Mouse (Mus musculus) kidney, embryonic 14.5 days (tissue): ENCODE measurements around the gene Tspan8. TPM values are rescaled to one million over a fixed set of nuclear protein-coding genes. Genes with fewer than 3 reads are reported as not detected.

Experiments used
- ATAC-seq: fragments of 200-750 bp; cut with Nextera tagmentation; 2 replicates; pipeline ENCODE4 v1.8.0; 2017; ENCODE audit warnings: moderate number of reproducible peaks, mild to moderate bottlenecking, moderate TSS enrichment, moderate library complexity; ENCODE audit not compliant: low FRiP score, low TSS enrichment
- H3K27ac ChIP-seq: fragments of 300-500 bp; sonication (generic); 2 replicates; pipeline ENCODE4 v1.5.1; 2014; ENCODE audit warnings: low read depth, mild to moderate bottlenecking, low read length, moderate library complexity, mixed read lengths
- H3K27me3 ChIP-seq: fragments of 300-500 bp; sonication (generic); 2 replicates; pipeline ENCODE4 v1.6.1; 2014; ENCODE audit warnings: mild to moderate bottlenecking, low read length; ENCODE audit not compliant: control insufficient read depth, insufficient read depth
- H3K36me3 ChIP-seq: fragments of 300-500 bp; sonication (generic); 2 replicates; pipeline ENCODE4 v1.6.1; 2014; ENCODE audit warnings: low read length, mixed read lengths; ENCODE audit not compliant: control insufficient read depth, insufficient read depth
- H3K4me1 ChIP-seq: fragments of 300-500 bp; sonication (generic); 2 replicates; pipeline ENCODE4 v1.6.1; 2014; ENCODE audit warnings: low read length, mixed read lengths; ENCODE audit not compliant: control insufficient read depth, insufficient read depth
- H3K4me2 ChIP-seq: fragments of 300-500 bp; sonication (generic); replicated peaks from 2 replicates; pipeline ENCODE4 v1.6.1; 2014; ENCODE audit warnings: low read depth, mild to moderate bottlenecking, low read length
- H3K4me3 ChIP-seq: fragments of 300-500 bp; sonication (generic); 2 replicates; pipeline ENCODE4 v1.5.1; 2014; ENCODE audit warnings: mild to moderate bottlenecking, low read length
- H3K9ac ChIP-seq: fragments of 300-500 bp; sonication (generic); 2 replicates; pipeline ENCODE4 v1.6.1; 2014; ENCODE audit warnings: low read depth, mild to moderate bottlenecking, low read length, moderate library complexity
- H3K9me3 ChIP-seq: fragments of 300-500 bp; sonication (generic); 2 replicates; pipeline ENCODE4 v1.6.1; 2016; ENCODE audit warnings: low read length; ENCODE audit not compliant: control insufficient read depth
- WGBS: fragments of 180-500 bp; shearing (Covaris S2); extraction: QIAGEN DNeasy Blood & Tissue Kit; methylation state at CpG from one replicate; pipeline ENCODE4 v1.1.7; 2014; 5-methylcytosine and 5-hydroxymethylcytosine counted together
- polyA plus RNA-seq: library from polyadenylated mRNA; unstranded; fragments of >200 nt; fragmentation: Nextera tagmentation; extraction: Ambion mirVana; gene quantifications from 2 replicates; pipeline ENCODE4 v1.2.1, GENCODE M21; 2014

Gene Tspan8
- polyA plus RNA-seq, 1 experiment from 2014 or later: 26.9 TPM

DNA sequence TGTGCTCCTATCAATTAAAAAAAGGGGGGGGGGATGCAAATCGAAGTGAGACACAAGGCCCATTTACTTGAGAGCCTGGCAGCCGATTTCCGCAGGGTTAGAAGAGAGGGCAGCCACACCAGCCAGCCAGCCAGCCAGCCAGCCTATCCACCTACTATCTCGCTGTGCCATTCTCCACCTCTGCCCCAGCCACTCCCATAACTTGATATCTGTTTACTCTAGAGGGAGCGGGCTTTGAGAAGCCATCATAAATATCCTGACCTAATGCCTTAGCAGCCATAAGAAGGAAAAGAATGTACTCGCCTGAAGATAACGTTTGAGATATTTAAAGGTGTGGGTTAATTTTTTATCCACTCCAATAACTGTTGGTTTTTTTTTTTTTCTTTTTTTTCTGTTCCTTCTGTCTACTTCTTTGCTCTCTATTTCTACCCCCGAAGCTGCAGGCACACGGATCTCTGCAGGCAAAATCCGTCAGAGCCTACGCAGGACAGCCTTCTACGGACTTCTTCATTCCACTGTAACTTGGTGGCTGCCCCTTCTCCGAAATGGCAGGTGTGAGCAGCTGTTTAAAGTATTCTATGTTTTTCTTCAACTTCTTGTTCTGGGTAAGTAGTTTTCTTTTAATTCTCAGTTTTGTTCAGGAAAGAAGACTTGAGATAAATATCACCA lies 558 bp downstream of the Tspan8 start:
- Histone ChIP-seq H3K4me3 (no peak overlapping the region; the same call in 1 of the 2 replicates), H3K4me2 (no peak overlapping the region), H3K36me3 (no peaks in the 10 kb centered on the region), H3K4me1 (peaks cover 3% of the 10 kb centered on the region; the same call in 1 of the 2 replicates), H3K9me3 (no peaks in the 10 kb centered on the region), H3K27ac (no peak overlapping the region), H3K27me3 (no peaks in the 10 kb centered on the region), H3K9ac (no peak overlapping the region)
- peak; percentile 76; the same call in 1 of the 2 replicates for ATAC-seq
- whole genome bisulfite sequencing: 33% methylated on average over 13 of the region's 13 CpGs

- H3K36me3 ChIP-seq: no peaks in the 10 kb centered on the region
- 85% methylated on average over 7 of the region's 7 CpGs for WGBS
- H3K9me3 ChIP-seq: no peaks in the 10 kb centered on the region
- H3K4me2 ChIP-seq: no peak overlapping the region
- H3K27ac ChIP-seq: no peak overlapping the region
- no peak overlapping the region for H3K4me3 ChIP-seq
- no peak overlapping the region for H3K9ac ChIP-seq
- no peaks in the 10 kb centered on the region for H3K27me3 ChIP-seq
- ATAC-seq: no peak
- no peaks in the 10 kb centered on the region for H3K4me1 ChIP-seq
Observed at GRCm38 (mm10) chr10:115825289-115825688, 8.7 kb downstream of the Tspan8 start.

DNA sequence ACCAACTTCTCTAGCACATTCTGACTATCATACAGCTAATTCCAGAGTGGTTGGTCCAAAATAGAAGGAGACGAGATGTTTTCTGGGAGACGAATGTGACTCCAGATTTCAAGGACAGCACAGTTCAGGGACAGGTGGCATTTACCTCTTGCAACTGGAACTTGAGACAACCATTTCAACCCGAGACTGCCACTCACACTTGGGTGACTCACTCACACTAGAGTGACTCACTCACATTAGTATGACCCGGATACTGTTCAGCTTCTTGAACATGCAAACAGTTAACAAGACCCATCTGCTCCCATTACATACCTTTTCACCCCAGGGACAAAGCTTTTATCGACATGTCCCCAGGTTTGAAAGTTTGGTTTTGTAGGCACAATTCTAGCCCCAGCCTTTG lies 12.2 kb downstream of the Tspan8 start:
- WGBS: 81% methylated on average over 5 of the region's 5 CpGs
- H3K9me3 ChIP-seq: no peaks in the 10 kb centered on the region

GRCm38 (mm10) chr10:115829696-115830095 lies 13.1 kb downstream of the Tspan8 start:
- WGBS: 83% methylated on average over 1 of the region's 1 CpGs
- Histone ChIP-seq H3K4me3 (no peak overlapping the region), H3K27ac (no peak overlapping the region), H3K9me3 (no peaks in the 10 kb centered on the region), H3K4me1 (no peaks in the 10 kb centered on the region), H3K4me2 (no peak overlapping the region), H3K9ac (no peak overlapping the region), H3K27me3 (no peaks in the 10 kb centered on the region), H3K36me3 (no peaks in the 10 kb centered on the region)
- ATAC-seq: no peak

More for the DNA sequence above, 12.2 kb downstream of the Tspan8 start:
- no peaks in the 10 kb centered on the region for H3K4me1 ChIP-seq
- H3K27me3 ChIP-seq: no peaks in the 10 kb centered on the region
- no peak overlapping the region for H3K27ac ChIP-seq
- H3K36me3 ChIP-seq: no peaks in the 10 kb centered on the region
- no peak overlapping the region for H3K4me3 ChIP-seq
- H3K4me2 ChIP-seq: no peak overlapping the region
- no peak for ATAC-seq
- no peak overlapping the region for H3K9ac ChIP-seq

- 71% methylated on average over 3 of the region's 3 CpGs for WGBS
- Histone ChIP-seq H3K9ac (no peak overlapping the region), H3K9me3 (no peaks in the 10 kb centered on the region), H3K4me1 (no peaks in the 10 kb centered on the region), H3K36me3 (no peaks in the 10 kb centered on the region), H3K27ac (no peak overlapping the region), H3K4me3 (no peak overlapping the region), H3K4me2 (no peak overlapping the region), H3K27me3 (no peaks in the 10 kb centered on the region)
- no peak for ATAC-seq
Observed at GRCm38 (mm10) chr10:115830726-115831125, 14.1 kb downstream of the Tspan8 start.

- Histone ChIP-seq H3K27ac (no peak overlapping the region), H3K9me3 (no peaks in the 10 kb centered on the region), H3K4me2 (no peak overlapping the region), H3K27me3 (no peaks in the 10 kb centered on the region), H3K9ac (no peak overlapping the region), H3K4me1 (no peaks in the 10 kb centered on the region), H3K36me3 (no peaks in the 10 kb centered on the region), H3K4me3 (no peak overlapping the region)
- ATAC-seq: peak; percentile 32; the same call in 1 of the 2 replicates
- WGBS: 78% methylated on average over 6 of the region's 6 CpGs
Observed at GRCm38 (mm10) chr10:115834017-115834416, 17.4 kb downstream of the Tspan8 start.

GRCm38 (mm10) chr10:115846930-115847329 lies 30.3 kb downstream of the Tspan8 start:
- Histone ChIP-seq H3K4me2 (0 out of 2 replicates have a peak overlapping the region, but pooled peaks have one; percentile 22), H3K9ac (no peak overlapping the region), H3K27ac (no peak overlapping the region), H3K36me3 (no peaks in the 10 kb centered on the region), H3K27me3 (no peaks in the 10 kb centered on the region), H3K4me1 (no peaks in the 10 kb centered on the region), H3K4me3 (no peak overlapping the region), H3K9me3 (no peaks in the 10 kb centered on the region)
- no peak for ATAC-seq
- WGBS: 42% methylated on average over 18 of the region's 18 CpGs

DNA sequence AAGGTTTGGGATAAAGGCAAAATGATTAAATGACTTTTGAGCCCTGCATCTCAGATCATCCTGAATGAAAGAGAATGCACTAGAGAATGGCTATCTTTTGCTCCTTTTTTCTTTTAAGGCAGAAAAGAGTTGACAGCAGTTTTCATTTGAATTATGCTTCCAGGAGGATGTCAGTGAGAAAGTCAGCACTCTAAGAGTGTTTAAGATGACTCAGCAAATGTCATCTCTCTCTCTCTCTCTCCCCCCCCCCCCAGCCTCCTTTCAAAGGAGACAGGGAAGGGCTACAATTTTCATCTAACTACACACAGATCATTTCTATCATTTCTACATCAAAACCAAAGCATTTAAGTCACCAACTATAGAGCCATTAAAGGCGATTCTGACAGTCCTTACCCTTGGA lies 31.9 kb downstream of the Tspan8 start:
- no peaks in the 10 kb centered on the region for H3K9me3 ChIP-seq
- H3K4me3 ChIP-seq: no peak overlapping the region
- H3K27me3 ChIP-seq: no peaks in the 10 kb centered on the region
- no peaks in the 10 kb centered on the region for H3K36me3 ChIP-seq
- no peak for ATAC-seq
- no peak overlapping the region for H3K27ac ChIP-seq
- no peaks in the 10 kb centered on the region for H3K4me1 ChIP-seq
- no peak overlapping the region for H3K9ac ChIP-seq
- WGBS: 86% methylated on average over 1 of the region's 1 CpGs
- H3K4me2 ChIP-seq: no peak overlapping the region

DNA sequence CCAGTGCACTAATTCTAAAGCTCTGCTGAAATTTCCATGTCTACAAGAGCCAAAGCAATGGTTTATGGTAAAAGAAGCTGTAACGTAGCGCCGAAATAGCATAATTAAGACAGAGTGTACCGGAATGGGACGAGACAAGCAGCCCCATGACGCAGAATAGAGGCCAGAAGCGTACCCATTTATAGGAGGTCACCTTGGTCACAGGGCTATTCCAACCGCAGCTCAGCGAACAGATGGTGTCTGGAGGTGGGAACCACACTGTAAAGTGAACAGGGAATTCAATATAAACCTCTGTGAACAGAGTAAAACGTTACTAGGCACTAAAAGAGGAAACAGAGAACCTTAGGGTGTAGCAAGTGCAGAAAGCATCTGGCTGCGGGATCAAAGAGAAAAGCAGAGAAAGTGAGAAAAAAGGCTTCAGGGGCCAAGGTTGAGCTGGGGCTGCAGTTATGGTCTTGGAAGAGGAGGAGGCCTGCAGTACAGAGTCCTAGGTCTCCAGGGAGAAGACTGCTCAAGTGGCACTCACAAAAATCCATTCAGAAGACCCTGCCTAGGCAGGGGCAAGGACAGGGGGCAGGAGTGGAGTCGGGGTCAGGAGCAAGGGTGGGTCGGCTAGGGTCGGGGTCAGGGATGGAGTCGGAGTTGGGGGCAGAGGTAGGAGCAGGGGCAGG lies 43.7 kb downstream of the Tspan8 start:
- Histone ChIP-seq H3K4me1 (no peaks in the 10 kb centered on the region; the same call in 1 of the 2 replicates), H3K4me3 (no peak overlapping the region), H3K27me3 (no peaks in the 10 kb centered on the region), H3K4me2 (no peak overlapping the region), H3K36me3 (no peaks in the 10 kb centered on the region), H3K9ac (no peak overlapping the region), H3K9me3 (no peaks in the 10 kb centered on the region), H3K27ac (no peak overlapping the region)
- WGBS: 45% methylated on average over 15 of the region's 15 CpGs
- ATAC-seq: no peak
